ENCODE assay signal across 8 mouse cellular contexts in genomic region chr11:97971232-97971631, GRCm38 (mm10). TPM values are rescaled to one million over a fixed set of nuclear protein-coding genes. Genes with fewer than 3 reads are reported as not detected.
DNase-seq lines count a peak whose midpoint lies in the region; ATAC-seq and TF ChIP-seq lines count a peak whose summit lies in the region.

No protein-coding gene starts in this region.

- 0 out of 2 replicates have a peak, but pooled peaks cover 4% of the 10 kb centered on the region for H3K27me3 ChIP-seq in intestine, embryonic 15.5 days (replicated peaks)
- no peaks in the 10 kb centered on the region for H3K27me3 ChIP-seq in intestine, postnatal 0 days (replicated peaks; ENCODE audit: control insufficient read depth, insufficient read depth, low read length)
- no peaks in the 10 kb centered on the region for H3K27me3 ChIP-seq in heart, adult 2 months (ENCODE audit: control insufficient read depth, insufficient read depth, low read length)
- no peaks in the 10 kb centered on the region for H3K27me3 ChIP-seq in midbrain, embryonic 10.5 days (ENCODE audit: low read depth, poor library complexity, severe bottlenecking)

- peak; percentile 85 for TF ChIP-seq EP300 in heart, adult 2 months (IDR thresholded peaks at IDR 0.05; ENCODE audit: insufficient read depth, low read depth, low read length)

- no peak for ATAC-seq in intestine, embryonic 15.5 days
- no peak for ATAC-seq in intestine, postnatal 0 days
- no peak for ATAC-seq in erythroblast, adult 5-6 weeks (replicated peaks; ENCODE audit: low FRiP score, poor library complexity, severe bottlenecking)

- intact Hi-C loops in heart, adult 2 months (cut with DNase I), result no loop called here
- intact Hi-C loops in left cerebral cortex, adult 2 months (cut with DNase I), result loop anchor here (2.0 kb wide), 1 partner anchor 26 kb away; no protein-coding TSS in a partner anchor

- WGBS in intestine, embryonic 15.5 days, result 18% methylated on average over 7 of the region's 7 CpGs
- WGBS in intestine, postnatal 0 days, result 18% methylated on average over 7 of the region's 7 CpGs
- WGBS in heart, adult 2 months, result 5% methylated on average over 7 of the region's 7 CpGs
- WGBS in midbrain, embryonic 10.5 days, result 51% methylated on average over 7 of the region's 7 CpGs

- peak overlapping the region; percentile 13; the same call in 1 of the 2 replicates for H3K9ac ChIP-seq in intestine, embryonic 15.5 days
- no peak overlapping the region for H3K9ac ChIP-seq in intestine, postnatal 0 days (ENCODE audit: low read depth, low read length)
- no peak overlapping the region for H3K9ac ChIP-seq in heart, adult 2 months (ENCODE audit: low read depth, low read length)

- no peaks in the 10 kb centered on the region for H3K9me3 ChIP-seq in intestine, embryonic 15.5 days
- no peaks in the 10 kb centered on the region for H3K9me3 ChIP-seq in intestine, postnatal 0 days (ENCODE audit: control insufficient read depth)
- H3K9me3 ChIP-seq in midbrain, embryonic 10.5 days (replicated peaks), result 0 out of 2 replicates have a peak, but pooled peaks cover 2% of the 10 kb centered on the region

- TF ChIP-seq CTCF in intestine, postnatal 0 days (IDR thresholded peaks at IDR 0.05; ENCODE audit: low read depth), result no peak
- no peak; the same call in 1 of the 2 replicates for TF ChIP-seq CTCF in heart, adult 2 months (IDR thresholded peaks at IDR 0.05)
- TF ChIP-seq CTCF in left cerebral cortex, adult 2 months (IDR thresholded peaks at IDR 0.05), result no peak

- no peak overlapping the region for H3K4me2 ChIP-seq in intestine, embryonic 15.5 days (replicated peaks)
- H3K4me2 ChIP-seq in intestine, postnatal 0 days (replicated peaks; ENCODE audit: low read depth), result no peak overlapping the region

- TF ChIP-seq POLR2A in heart, adult 2 months (IDR thresholded peaks at IDR 0.05; ENCODE audit: insufficient read depth, low read depth, low read length), result no peak

- H3K36me3 ChIP-seq in intestine, embryonic 15.5 days, result no peaks in the 10 kb centered on the region
- H3K36me3 ChIP-seq in intestine, postnatal 0 days (ENCODE audit: control insufficient read depth, insufficient read depth), result no peaks in the 10 kb centered on the region
- no peaks in the 10 kb centered on the region for H3K36me3 ChIP-seq in heart, adult 2 months (ENCODE audit: control insufficient read depth, insufficient read depth, low read length)
- H3K36me3 ChIP-seq in midbrain, embryonic 10.5 days, result no peaks in the 10 kb centered on the region

- no peak overlapping the region for H3K27ac ChIP-seq in intestine, embryonic 15.5 days
- H3K27ac ChIP-seq in intestine, postnatal 0 days (ENCODE audit: low read depth, low read length), result no peak overlapping the region
- peak overlapping the region; percentile 53; the same call in 1 of the 2 replicates for H3K27ac ChIP-seq in heart, adult 2 months
- H3K27ac ChIP-seq in left cerebral cortex, adult 2 months, result peak overlapping the region; percentile 84
- no peak overlapping the region for H3K27ac ChIP-seq in midbrain, embryonic 10.5 days (replicated peaks)

- H3K79me2 ChIP-seq in heart, adult 2 months (replicated peaks; ENCODE audit: control insufficient read depth, insufficient read depth, low read length), result no peaks in the 10 kb centered on the region

- DNase-seq in adrenal gland, postnatal 10 days, result peak; percentile 87
- DNase-seq in heart, adult 2 months, result peak; percentile 82 to 90
- peak; percentile 81 to 86 for DNase-seq in left cerebral cortex, adult 2 months (ENCODE audit: extremely low spot score in 1 of 2, low spot score in 2 of 2)
- DNase-seq in right cerebral cortex, postnatal 25 days, result peak; percentile 90
- no peak for DNase-seq in midbrain, embryonic 10.5 days (ENCODE audit: low spot score)

- no peak overlapping the region for H3K4me3 ChIP-seq in intestine, embryonic 15.5 days (replicated peaks)
- no peak overlapping the region for H3K4me3 ChIP-seq in intestine, postnatal 0 days (ENCODE audit: low read depth, low read length)
- peak overlapping the region; percentile 20; the same call in 1 of the 2 replicates for H3K4me3 ChIP-seq in heart, adult 2 months
- no peak overlapping the region for H3K4me3 ChIP-seq in left cerebral cortex, adult 2 months
- H3K4me3 ChIP-seq in midbrain, embryonic 10.5 days, result no peak overlapping the region

- H3K4me1 ChIP-seq in intestine, embryonic 15.5 days (replicated peaks), result no peaks in the 10 kb centered on the region
- H3K4me1 ChIP-seq in intestine, postnatal 0 days (replicated peaks; ENCODE audit: control insufficient read depth, insufficient read depth, low read length), result no peaks in the 10 kb centered on the region
- H3K4me1 ChIP-seq in heart, adult 2 months (ENCODE audit: control insufficient read depth, insufficient read depth, low read length), result peaks cover 6% of the 10 kb centered on the region
- peaks cover 17% of the 10 kb centered on the region for H3K4me1 ChIP-seq in midbrain, embryonic 10.5 days

RNA-seq across cellular contexts. Expression of gene Plxdc1, which starts 15.0 kb away (rescaled TPM):
- polyA plus RNA-seq in intestine, embryonic 15.5 days (2015; fragmentation: Nextera tagmentation; extraction: Ambion mirVana), result 0.47 and 0.49 TPM in 2 replicates
- polyA plus RNA-seq in intestine, postnatal 0 days (2015; fragmentation: Nextera tagmentation; extraction: Ambion mirVana), result 0.30 and 0.31 TPM in 2 replicates
- total RNA-seq in adrenal gland, postnatal 10 days (2021), result 1 to 10 TPM; 3.4 to 7.2 TPM
- 1 to 10 TPM; 4.5 to 5.5 TPM for total RNA-seq in heart, adult 2 months (2021)
- 6.6 and 8.5 TPM in 2 replicates for polyA plus RNA-seq in heart, adult 2 months (2012; rRNA removed)
- 10 to 100 TPM; 35.2 to 37.1 TPM for total RNA-seq in left cerebral cortex, adult 2 months (2021)
- 2.1 TPM in 1 of 2 replicates, not detected in the other for total RNA-seq in erythroblast, adult 5-6 weeks (2015; ENCODE audit: low replicate concordance)
- 1.0 and 1.8 TPM in 2 replicates for total RNA-seq in erythroblast, adult 5-6 weeks (2017; ENCODE audit: low replicate concordance)
- 0.06 and 0.16 TPM in 2 replicates for polyA plus RNA-seq in midbrain, embryonic 10.5 days (2016; fragmentation: Nextera tagmentation; extraction: Ambion mirVana)

RNA-seq across cellular contexts. Expression of gene Arl5c, which starts 24.7 kb away (rescaled TPM):
- 7.6 and 11.8 TPM in 2 replicates for polyA plus RNA-seq in intestine, embryonic 15.5 days (2015; fragmentation: Nextera tagmentation; extraction: Ambion mirVana)
- 4.2 and 4.4 TPM in 2 replicates for polyA plus RNA-seq in intestine, postnatal 0 days (2015; fragmentation: Nextera tagmentation; extraction: Ambion mirVana)
- 1 to 10 TPM; 3.1 to 3.8 TPM for total RNA-seq in adrenal gland, postnatal 10 days (2021)
- under 1 TPM; 0.66 to 0.70 TPM for total RNA-seq in heart, adult 2 months (2021)
- polyA plus RNA-seq in heart, adult 2 months (2012; rRNA removed), result 2.4 and 2.8 TPM in 2 replicates
- 1 to 10 TPM; 1.2 TPM for total RNA-seq in left cerebral cortex, adult 2 months (2021)
- total RNA-seq in erythroblast, adult 5-6 weeks (2015; ENCODE audit: low replicate concordance), result 0.96 and 5.9 TPM in 2 replicates
- total RNA-seq in erythroblast, adult 5-6 weeks (2017; ENCODE audit: low replicate concordance), result 1.5 and 2.6 TPM in 2 replicates
- polyA plus RNA-seq in midbrain, embryonic 10.5 days (2016; fragmentation: Nextera tagmentation; extraction: Ambion mirVana), result 8.9 and 16.8 TPM in 2 replicates

RNA-seq across cellular contexts. Expression of gene Cacnb1, which starts 51.6 kb away (rescaled TPM):
- polyA plus RNA-seq in intestine, embryonic 15.5 days (2015; fragmentation: Nextera tagmentation; extraction: Ambion mirVana), result 6.5 and 7.5 TPM in 2 replicates
- polyA plus RNA-seq in intestine, postnatal 0 days (2015; fragmentation: Nextera tagmentation; extraction: Ambion mirVana), result 2.8 and 3.2 TPM in 2 replicates
- total RNA-seq in adrenal gland, postnatal 10 days (2021), result 10 to 100 TPM; 11.7 to 29.3 TPM
- 1 to 10 TPM; 5.9 to 6.1 TPM for total RNA-seq in heart, adult 2 months (2021)
- 10.0 and 10.5 TPM in 2 replicates for polyA plus RNA-seq in heart, adult 2 months (2012; rRNA removed)
- 100 to 1,000 TPM; 150 to 170 TPM for total RNA-seq in left cerebral cortex, adult 2 months (2021)
- total RNA-seq in erythroblast, adult 5-6 weeks (2015; ENCODE audit: low replicate concordance), result not detected in 2 replicates
- total RNA-seq in erythroblast, adult 5-6 weeks (2017; ENCODE audit: low replicate concordance), result 0.34 TPM in 1 of 2 replicates, not detected in the other
- 7.8 and 12.5 TPM in 2 replicates for polyA plus RNA-seq in midbrain, embryonic 10.5 days (2016; fragmentation: Nextera tagmentation; extraction: Ambion mirVana)

RNA-seq across cellular contexts. Expression of gene Rpl19, which starts 55.3 kb away (rescaled TPM):
- 1,063 and 1,131 TPM in 2 replicates for polyA plus RNA-seq in intestine, embryonic 15.5 days (2015; fragmentation: Nextera tagmentation; extraction: Ambion mirVana)
- 668 and 699 TPM in 2 replicates for polyA plus RNA-seq in intestine, postnatal 0 days (2015; fragmentation: Nextera tagmentation; extraction: Ambion mirVana)
- total RNA-seq in adrenal gland, postnatal 10 days (2021), result 1,000 to 10,000 TPM; 1,275 to 1,278 TPM
- 100 to 1,000 TPM; 505 to 604 TPM for total RNA-seq in heart, adult 2 months (2021)
- polyA plus RNA-seq in heart, adult 2 months (2012; rRNA removed), result 348 and 422 TPM in 2 replicates
- 100 to 1,000 TPM; 560 to 591 TPM for total RNA-seq in left cerebral cortex, adult 2 months (2021)
- total RNA-seq in erythroblast, adult 5-6 weeks (2015; ENCODE audit: low replicate concordance), result 701 and 899 TPM in 2 replicates
- total RNA-seq in erythroblast, adult 5-6 weeks (2017; ENCODE audit: low replicate concordance), result 332 and 357 TPM in 2 replicates
- polyA plus RNA-seq in midbrain, embryonic 10.5 days (2016; fragmentation: Nextera tagmentation; extraction: Ambion mirVana), result 976 and 1,159 TPM in 2 replicates

Comparison
In these comparisons a context has a peak if more than half of its experiments do, and no peak if none do; other contexts are left out.
1. H3K27ac ChIP-seq: peak in heart, adult 2 months (single experiment) and left cerebral cortex, adult 2 months (single experiment); none in intestine, embryonic 15.5 days (single experiment), intestine, postnatal 0 days (single experiment) and midbrain, embryonic 10.5 days (single experiment).
2. RNA of gene Plxdc1, which starts 15.0 kb away (total RNA-seq): 35.2 to 37.1 TPM in left cerebral cortex, adult 2 months; 3.4 to 7.2 TPM in adrenal gland, postnatal 10 days, 4.5 to 5.5 TPM in heart, adult 2 months and 1.0 to 2.1 TPM in erythroblast, adult 5-6 weeks; every median in the first group is over 4 times any median in the second.
3. RNA of gene Cacnb1, which starts 51.6 kb away (total RNA-seq): 150 to 170 TPM in left cerebral cortex, adult 2 months, 11.7 to 29.3 TPM in adrenal gland, postnatal 10 days and 5.9 to 6.1 TPM in heart, adult 2 months; 0.34 TPM in erythroblast, adult 5-6 weeks; every median in the first group is over 4 times any median in the second.